Comparison of ENCODE assay signal across 9 mouse cellular contexts in the genomic region with DNA sequence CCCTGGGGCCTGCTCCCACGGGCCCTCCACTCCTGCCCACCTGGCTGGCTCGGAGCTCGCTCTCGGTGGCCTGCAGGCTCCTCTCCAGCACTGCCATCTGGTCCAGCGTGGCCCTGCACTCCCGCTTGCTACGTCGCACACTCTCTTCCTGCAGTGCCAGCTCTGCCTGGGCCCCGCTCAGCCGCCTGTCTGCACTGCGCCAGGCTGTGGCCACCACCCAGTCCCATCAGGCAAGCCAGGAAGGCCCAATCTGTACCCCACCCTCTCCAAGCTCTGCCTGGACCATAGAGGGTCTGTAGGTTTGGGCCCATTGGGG. TPM values are rescaled to one million over a fixed set of nuclear protein-coding genes. Genes with fewer than 3 reads are reported as not detected.
A peak's percentile ranks its signal among the peaks of the same experiment; 100 is the strongest.
DNase-seq lines count a peak whose midpoint lies in the region; ATAC-seq lines count a peak whose summit lies in the region.
"Had no signal": no experiment of that assay in that cellular context is flagged by ENCODE, and none has a peak within 500 bp of the region (broad histone marks: within the 10 kb centered on the region; RNA-seq: fewer than 3 reads in every experiment).

No protein-coding gene starts in this region.

- no peak overlapping the region for H3K4me2 ChIP-seq in liver, embryonic 11.5 days
- H3K4me2 ChIP-seq in embryonic facial prominence, embryonic 11.5 days (ENCODE audit: low read depth, low read length): no peak overlapping the region
- H3K4me2 ChIP-seq in hindbrain, embryonic 16.5 days (ENCODE audit: low read length): no peak overlapping the region
- H3K4me2 ChIP-seq in neural tube, embryonic 13.5 days: 0 out of 2 replicates have a peak overlapping the region, but pooled peaks have one; percentile 16

- H3K9ac ChIP-seq in liver, embryonic 11.5 days (ENCODE audit: low read depth, low read length): no peak overlapping the region
- peak overlapping the region; percentile 56 for H3K9ac ChIP-seq in embryonic facial prominence, embryonic 11.5 days (replicated peaks; ENCODE audit: low read length)
- H3K9ac ChIP-seq in hindbrain, embryonic 16.5 days (ENCODE audit: low read depth, low read length): peak overlapping the region; percentile 39
- H3K9ac ChIP-seq in neural tube, embryonic 13.5 days: peak overlapping the region; percentile 51; the same call in 1 of the 2 replicates

- no peak for ATAC-seq in liver, embryonic 11.5 days (replicated peaks; ENCODE audit: low FRiP score)
- no peak for ATAC-seq in embryonic facial prominence, embryonic 11.5 days (replicated peaks; ENCODE audit: insufficient number of reproducible peaks, low FRiP score, low TSS enrichment, low read depth)
- peak; percentile 20; the same call in 1 of the 2 replicates for ATAC-seq in hindbrain, embryonic 16.5 days
- peak; percentile 55 for ATAC-seq in neural tube, embryonic 13.5 days (ENCODE audit: low read depth)
- no peak for ATAC-seq in erythroblast, adult 5-6 weeks (replicated peaks; ENCODE audit: low FRiP score, poor library complexity, severe bottlenecking)

- peaks cover 4% of the 10 kb centered on the region; the same call in 1 of the 2 replicates for H3K36me3 ChIP-seq in liver, embryonic 11.5 days (ENCODE audit: control insufficient read depth, insufficient read depth, low read length)
- H3K36me3 ChIP-seq in embryonic facial prominence, embryonic 11.5 days (replicated peaks; ENCODE audit: control insufficient read depth, insufficient read depth, low read depth, low read length): no peaks in the 10 kb centered on the region; the same call in 1 of the 2 replicates
- no peaks in the 10 kb centered on the region for H3K36me3 ChIP-seq in hindbrain, embryonic 16.5 days (ENCODE audit: control insufficient read depth, insufficient read depth, low read length)
- H3K36me3 ChIP-seq in neural tube, embryonic 13.5 days: peaks cover 59% of the 10 kb centered on the region

- DNase-seq in liver, embryonic 11.5 days (ENCODE audit: low spot score): no peak
- DNase-seq in liver: no peak
- no peak for DNase-seq in embryonic facial prominence, embryonic 11.5 days (ENCODE audit: low spot score)
- DNase-seq in frontal cortex, postnatal 14 days (ENCODE audit: low spot score in 2 of 2): no peak
- no peak for DNase-seq in lung, postnatal 36 days
- DNase-seq: layer of hippocampus, adult 9-11 months had no signal

- H3K9me3 ChIP-seq in liver, embryonic 11.5 days (ENCODE audit: control insufficient read depth, low read length): no peaks in the 10 kb centered on the region
- H3K9me3 ChIP-seq in embryonic facial prominence, embryonic 11.5 days (replicated peaks; ENCODE audit: control insufficient read depth, low read length): no peaks in the 10 kb centered on the region
- H3K9me3 ChIP-seq in hindbrain, embryonic 16.5 days (ENCODE audit: control insufficient read depth, low read length): no peaks in the 10 kb centered on the region
- no peaks in the 10 kb centered on the region for H3K9me3 ChIP-seq in neural tube, embryonic 13.5 days

- WGBS in liver, embryonic 11.5 days: 89% methylated on average over 11 of the region's 11 CpGs
- WGBS in embryonic facial prominence, embryonic 11.5 days: 64% methylated on average over 11 of the region's 11 CpGs
- 24% methylated on average over 10 of the region's 11 CpGs for WGBS in hindbrain, embryonic 16.5 days
- WGBS in neural tube, embryonic 13.5 days: 46% methylated on average over 11 of the region's 11 CpGs

- peak overlapping the region; percentile 74; the same call in 1 of the 2 replicates for H3K27ac ChIP-seq in liver, embryonic 11.5 days (ENCODE audit: low read depth, low read length)
- H3K27ac ChIP-seq in embryonic facial prominence, embryonic 11.5 days (replicated peaks; ENCODE audit: low read depth, low read length): peak overlapping the region; percentile 61
- H3K27ac ChIP-seq in hindbrain, embryonic 16.5 days (ENCODE audit: low read depth, low read length): peak overlapping the region; percentile 73
- peak overlapping the region; percentile 91 for H3K27ac ChIP-seq in neural tube, embryonic 13.5 days (replicated peaks)

- H3K27me3 ChIP-seq in liver, embryonic 11.5 days (replicated peaks; ENCODE audit: control insufficient read depth, insufficient read depth, low read length): no peaks in the 10 kb centered on the region
- no peaks in the 10 kb centered on the region for H3K27me3 ChIP-seq in embryonic facial prominence, embryonic 11.5 days (ENCODE audit: control insufficient read depth, insufficient read depth, low read length)
- H3K27me3 ChIP-seq in hindbrain, embryonic 16.5 days (replicated peaks; ENCODE audit: control insufficient read depth, insufficient read depth, low read length): no peaks in the 10 kb centered on the region
- no peaks in the 10 kb centered on the region for H3K27me3 ChIP-seq in neural tube, embryonic 13.5 days

- peaks cover 6% of the 10 kb centered on the region for H3K4me1 ChIP-seq in liver, embryonic 11.5 days (replicated peaks; ENCODE audit: control insufficient read depth, insufficient read depth, low read length)
- H3K4me1 ChIP-seq in embryonic facial prominence, embryonic 11.5 days (ENCODE audit: control insufficient read depth, insufficient read depth, low read length): peaks cover 14% of the 10 kb centered on the region
- H3K4me1 ChIP-seq in hindbrain, embryonic 16.5 days (ENCODE audit: control insufficient read depth, insufficient read depth, low read depth, low read length): peaks cover 24% of the 10 kb centered on the region
- H3K4me1 ChIP-seq in neural tube, embryonic 13.5 days (replicated peaks): peaks cover 52% of the 10 kb centered on the region

- H3K4me3 ChIP-seq in liver, embryonic 11.5 days (ENCODE audit: low read depth, low read length): no peak overlapping the region
- H3K4me3 ChIP-seq in embryonic facial prominence, embryonic 11.5 days (ENCODE audit: low read depth, low read length): no peak overlapping the region
- no peak overlapping the region for H3K4me3 ChIP-seq in hindbrain, embryonic 16.5 days (ENCODE audit: low read length)
- H3K4me3 ChIP-seq in neural tube, embryonic 13.5 days: no peak overlapping the region

RNA-seq across cellular contexts. Expression of gene Mfap2, which starts 11.4 kb away (rescaled TPM):
- polyA plus RNA-seq in liver, embryonic 11.5 days (2014; fragmentation: Nextera tagmentation; extraction: Ambion mirVana): 107 and 128 TPM in 2 replicates
- 409 and 469 TPM in 2 replicates for polyA plus RNA-seq in embryonic facial prominence, embryonic 11.5 days (2014; fragmentation: Nextera tagmentation; extraction: Ambion mirVana)
- polyA plus RNA-seq in hindbrain, embryonic 16.5 days (2015; fragmentation: Nextera tagmentation; extraction: Ambion mirVana): 130 and 180 TPM in 2 replicates
- polyA plus RNA-seq in neural tube, embryonic 13.5 days (2015; fragmentation: Nextera tagmentation; extraction: Ambion mirVana): 248 and 255 TPM in 2 replicates
- not detected in 2 replicates for total RNA-seq in erythroblast, adult 5-6 weeks (2015; ENCODE audit: low replicate concordance)
- total RNA-seq in erythroblast, adult 5-6 weeks (2017; ENCODE audit: low replicate concordance): not detected in 2 replicates

RNA-seq across cellular contexts. Expression of gene Atp13a2, which starts 34.9 kb away (rescaled TPM):
- 41.7 and 42.7 TPM in 2 replicates for polyA plus RNA-seq in liver, embryonic 11.5 days (2014; fragmentation: Nextera tagmentation; extraction: Ambion mirVana)
- polyA plus RNA-seq in embryonic facial prominence, embryonic 11.5 days (2014; fragmentation: Nextera tagmentation; extraction: Ambion mirVana): 19.8 and 26.1 TPM in 2 replicates
- 185 and 196 TPM in 2 replicates for polyA plus RNA-seq in hindbrain, embryonic 16.5 days (2015; fragmentation: Nextera tagmentation; extraction: Ambion mirVana)
- polyA plus RNA-seq in neural tube, embryonic 13.5 days (2015; fragmentation: Nextera tagmentation; extraction: Ambion mirVana): 133 and 144 TPM in 2 replicates
- 6.7 and 10.0 TPM in 2 replicates for total RNA-seq in erythroblast, adult 5-6 weeks (2015; ENCODE audit: low replicate concordance)
- total RNA-seq in erythroblast, adult 5-6 weeks (2017; ENCODE audit: low replicate concordance): 4.9 and 5.9 TPM in 2 replicates

RNA-seq across cellular contexts. Expression of gene Crocc, which starts 38.8 kb away (rescaled TPM):
- polyA plus RNA-seq in liver, embryonic 11.5 days (2014; fragmentation: Nextera tagmentation; extraction: Ambion mirVana): 5.0 and 6.0 TPM in 2 replicates
- 6.8 and 7.5 TPM in 2 replicates for polyA plus RNA-seq in embryonic facial prominence, embryonic 11.5 days (2014; fragmentation: Nextera tagmentation; extraction: Ambion mirVana)
- 4.6 and 4.9 TPM in 2 replicates for polyA plus RNA-seq in hindbrain, embryonic 16.5 days (2015; fragmentation: Nextera tagmentation; extraction: Ambion mirVana)
- polyA plus RNA-seq in neural tube, embryonic 13.5 days (2015; fragmentation: Nextera tagmentation; extraction: Ambion mirVana): 4.9 and 7.2 TPM in 2 replicates
- total RNA-seq in erythroblast, adult 5-6 weeks (2015; ENCODE audit: low replicate concordance): not detected in 2 replicates
- total RNA-seq in erythroblast, adult 5-6 weeks (2017; ENCODE audit: low replicate concordance): 0.34 and 4.9 TPM in 2 replicates

RNA-seq across cellular contexts. Expression of gene Necap2, which starts 56.6 kb away (rescaled TPM):
- 178 and 180 TPM in 2 replicates for polyA plus RNA-seq in liver, embryonic 11.5 days (2014; fragmentation: Nextera tagmentation; extraction: Ambion mirVana)
- 57.0 and 64.9 TPM in 2 replicates for polyA plus RNA-seq in embryonic facial prominence, embryonic 11.5 days (2014; fragmentation: Nextera tagmentation; extraction: Ambion mirVana)
- polyA plus RNA-seq in hindbrain, embryonic 16.5 days (2015; fragmentation: Nextera tagmentation; extraction: Ambion mirVana): 54.0 and 55.5 TPM in 2 replicates
- polyA plus RNA-seq in neural tube, embryonic 13.5 days (2015; fragmentation: Nextera tagmentation; extraction: Ambion mirVana): 55.5 and 58.7 TPM in 2 replicates
- total RNA-seq in erythroblast, adult 5-6 weeks (2015; ENCODE audit: low replicate concordance): 41.0 and 58.6 TPM in 2 replicates
- total RNA-seq in erythroblast, adult 5-6 weeks (2017; ENCODE audit: low replicate concordance): 68.0 and 75.4 TPM in 2 replicates

Comparison
In these comparisons a context has a peak if more than half of its experiments do, and no peak if none do; other contexts are left out.
1. ATAC-seq: peak in hindbrain, embryonic 16.5 days (single experiment) and neural tube, embryonic 13.5 days (single experiment); none in liver, embryonic 11.5 days (single experiment), embryonic facial prominence, embryonic 11.5 days (single experiment) and erythroblast, adult 5-6 weeks (single experiment).
2. Peak in every context shown above with its lines, with median percentiles within 50 percentile points of each other: H3K27ac ChIP-seq.